Mouse (Mus musculus) CH12.LX (cell line): ENCODE results near the gene Nsf. TPM values are rescaled to one million over a fixed set of nuclear protein-coding genes. Genes with fewer than 3 reads are reported as not detected.

ENCODE experiments used
- DNase-seq: peaks from one replicate; pipeline ENCODE4 v3.0.0-alpha.2; 2013; ENCODE audit errors: extremely low read depth
- H3K27ac ChIP-seq: 2 replicates; pipeline ENCODE4 v1.5.1; 2012; ENCODE audit warnings: low read depth, mild to moderate bottlenecking, control low read depth, moderate library complexity; ENCODE audit not compliant: insufficient read depth
- H3K27me3 ChIP-seq: replicated peaks from 2 replicates; pipeline ENCODE3; 2012; ENCODE audit warnings: inconsistent platforms
- H3K36me3 ChIP-seq, 2 experiments: replicated peaks in 1 of 2; 2 replicates each; pipeline versions ENCODE3 to v1.6.1; 2012; ENCODE audit warnings: inconsistent platforms in 1 of 2, low read length in 1 of 2, mild to moderate bottlenecking in 1 of 2, mixed read lengths in 1 of 2, moderate library complexity in 1 of 2; ENCODE audit not compliant: control insufficient read depth in 1 of 2, insufficient read depth in 1 of 2
- H3K4me1 ChIP-seq, 2 experiments: 2 replicates each; pipeline ENCODE4 v1.6.1; 2012; ENCODE audit warnings: inconsistent platforms in 1 of 2, moderate library complexity in 1 of 2; ENCODE audit not compliant: insufficient read depth in 2 of 2, control insufficient read depth in 1 of 2
- H3K4me2 ChIP-seq: 2 replicates; pipeline ENCODE4 v1.6.1; 2012; ENCODE audit warnings: low read depth, mild to moderate bottlenecking, control low read depth; ENCODE audit not compliant: poor library complexity, insufficient read depth, severe bottlenecking
- H3K4me3 ChIP-seq, 3 experiments: fragments of 150-350 bp in 1 of 3; sonication (generic) in 1 of 3; replicated peaks in 1 of 3; 2 replicates each; pipeline versions ENCODE3 to v1.5.1; 2011 to 2012; ENCODE audit warnings: low read depth in 2 of 3, low read length in 2 of 3, mild to moderate bottlenecking in 2 of 3, moderate library complexity in 2 of 3, control low read depth in 1 of 3, improper control_type of control experiment in 1 of 3, inconsistent platforms in 1 of 3, mixed read lengths in 1 of 3; ENCODE audit not compliant: poor library complexity in 1 of 3
- H3K79me2 ChIP-seq: replicated peaks from 2 replicates; pipeline ENCODE4 v1.6.1; 2012; ENCODE audit warnings: mild to moderate bottlenecking, moderate library complexity; ENCODE audit not compliant: control insufficient read depth, poor library complexity, insufficient read depth, severe bottlenecking; ENCODE audit errors: extremely low read depth
- H3K9ac ChIP-seq: 2 replicates; pipeline ENCODE4 v1.6.1; 2012; ENCODE audit warnings: low read depth, mild to moderate bottlenecking, control low read depth, moderate library complexity; ENCODE audit not compliant: insufficient read depth
- H3K9me3 ChIP-seq: replicated peaks from 2 replicates; pipeline ENCODE3; 2012; ENCODE audit warnings: low read length, inconsistent platforms, mixed read lengths
- CHD2 ChIP-seq: IDR thresholded peaks from 2 replicates; pipeline ENCODE4 v1.6.1; 2011; ENCODE audit warnings: low read length, improper control_type of control experiment
- CTCF ChIP-seq, 2 experiments: IDR thresholded peaks in 1 of 2; conservative IDR thresholded peaks in 1 of 2; 2 replicates each; pipeline ENCODE4 v1.5.1; 2011 to 2012; ENCODE audit warnings: low read depth in 2 of 2, low read length in 2 of 2, improper control_type of control experiment in 1 of 2, inconsistent platforms in 1 of 2, mild to moderate bottlenecking in 1 of 2, moderate library complexity in 1 of 2
- E2F4 ChIP-seq: IDR thresholded peaks from 2 replicates; pipeline ENCODE4 v1.6.1; 2011; ENCODE audit warnings: low read depth, low read length, improper control_type of control experiment; ENCODE audit not compliant: insufficient replicate concordance
- ELF1 ChIP-seq: IDR thresholded peaks from 2 replicates; pipeline ENCODE4 v1.6.1; 2014; ENCODE audit warnings: low read depth, mild to moderate bottlenecking, inconsistent platforms, low read length, improper control_type of control experiment
- EP300 ChIP-seq: IDR thresholded peaks from 2 replicates; pipeline ENCODE4 v1.6.1; 2011; ENCODE audit warnings: low read length, improper control_type of control experiment
- ETS1 ChIP-seq: conservative IDR thresholded peaks from 2 replicates; pipeline ENCODE4 v1.6.1; 2012; ENCODE audit warnings: low read depth, mild to moderate bottlenecking, inconsistent platforms, low read length, improper control_type of control experiment, moderate library complexity
- GABPA ChIP-seq: IDR thresholded peaks from 2 replicates; pipeline ENCODE4 v1.6.1; 2012; ENCODE audit warnings: low read depth, low read length, improper control_type of control experiment, inconsistent platforms; ENCODE audit not compliant: insufficient replicate concordance
- IRF4 ChIP-seq: IDR thresholded peaks from 2 replicates; pipeline ENCODE4 v1.6.1; 2014; ENCODE audit warnings: low read depth, mild to moderate bottlenecking, inconsistent platforms, low read length, improper control_type of control experiment
- JUN ChIP-seq: IDR thresholded peaks from 2 replicates; pipeline ENCODE4 v1.6.1; 2011; ENCODE audit warnings: low read depth, mild to moderate bottlenecking, low read length, improper control_type of control experiment, moderate library complexity; ENCODE audit not compliant: insufficient read depth
- JUND ChIP-seq: conservative IDR thresholded peaks from 2 replicates; pipeline ENCODE4 v1.6.1; 2011; ENCODE audit warnings: low read depth, low read length, improper control_type of control experiment
- MAFK ChIP-seq: IDR thresholded peaks from 2 replicates; pipeline ENCODE4 v1.6.1; 2011; ENCODE audit warnings: low read length, improper control_type of control experiment; ENCODE audit not compliant: insufficient replicate concordance
- MEF2A ChIP-seq: IDR thresholded peaks from 2 replicates; pipeline ENCODE4 v1.6.1; 2014; ENCODE audit warnings: low read depth, mild to moderate bottlenecking, inconsistent platforms, low read length, improper control_type of control experiment, borderline replicate concordance
- MXI1 ChIP-seq: IDR thresholded peaks from 2 replicates; pipeline ENCODE4 v1.6.1; 2011; ENCODE audit warnings: mild to moderate bottlenecking, low read depth, low read length, improper control_type of control experiment
- NELFE ChIP-seq: IDR thresholded peaks from 2 replicates; pipeline ENCODE4 v1.6.1; 2011; ENCODE audit warnings: low read depth, low read length, improper control_type of control experiment
- PAX5 ChIP-seq: IDR thresholded peaks from 2 replicates; pipeline ENCODE4 v1.6.1; 2012; ENCODE audit warnings: low read length, inconsistent platforms, mixed read lengths
- POLR2A ChIP-seq: IDR thresholded peaks from 2 replicates; pipeline ENCODE4 v1.6.1; 2011; ENCODE audit warnings: low read depth, mild to moderate bottlenecking, improper control_type of control experiment, low read length
- RAD21 ChIP-seq: IDR thresholded peaks from 2 replicates; pipeline ENCODE4 v1.6.1; 2011; ENCODE audit warnings: low read depth, mild to moderate bottlenecking, low read length, improper control_type of control experiment, moderate library complexity
- RCOR1 ChIP-seq: conservative IDR thresholded peaks from 2 replicates; pipeline ENCODE4 v1.6.1; 2012; ENCODE audit warnings: low read depth, mild to moderate bottlenecking, inconsistent platforms, low read length, improper control_type of control experiment
- SIN3A ChIP-seq: IDR thresholded peaks from 2 replicates; pipeline ENCODE4 v1.6.1; 2012; ENCODE audit warnings: low read length, improper control_type of control experiment, inconsistent platforms
- SMC3 ChIP-seq: IDR thresholded peaks from 2 replicates; pipeline ENCODE4 v1.6.1; 2011; ENCODE audit warnings: low read depth, low read length, improper control_type of control experiment
- USF1 ChIP-seq: IDR thresholded peaks from 2 replicates; pipeline ENCODE4 v1.6.1; 2014; ENCODE audit warnings: low read depth, mild to moderate bottlenecking, inconsistent platforms, low read length, improper control_type of control experiment
- USF2 ChIP-seq: conservative IDR thresholded peaks from 2 replicates; pipeline ENCODE4 v1.6.1; 2011; ENCODE audit warnings: low read depth, low read length, improper control_type of control experiment
- ZC3H11A ChIP-seq: IDR thresholded peaks from 2 replicates; pipeline ENCODE4 v1.6.1; 2012; ENCODE audit warnings: low read depth, mild to moderate bottlenecking, inconsistent platforms, low read length, improper control_type of control experiment
- ZNF384 ChIP-seq: IDR thresholded peaks from 2 replicates; pipeline ENCODE4 v1.6.1; 2012; ENCODE audit warnings: low read depth, low read length, improper control_type of control experiment, inconsistent platforms
- dilution Hi-C: fragments of 300-500 bp; cut with MboI; formaldehyde crosslinking; loops from 2 replicates; pipeline ENCODE4 v1.14.3; 2020; ENCODE audit warnings: low sequenced_read_pairs; ENCODE audit not compliant: extremely low pct_unique_long_range_greater_than_20kb, extremely low pct_ligation_motif_present
- in situ Hi-C: fragments of 300-500 bp; cut with MboI; formaldehyde crosslinking; loops from 3 replicates; pipeline ENCODE4 v1.14.3; 2019; ENCODE audit warnings: low sequenced_read_pairs, low pct_ligation_motif_present, low pct_unique_long_range_greater_than_20kb, mixed read lengths
- polyA plus RNA-seq: library from polyadenylated mRNA; unstranded; fragments of >175 nt; gene quantifications from 2 replicates; pipeline ENCODE4 v1.2.1, GENCODE M21; 2012; ENCODE audit warnings: low read depth; ENCODE audit not compliant: insufficient read length
- total RNA-seq, 2 experiments: library from RNA; depleted of rRNA; stranded (reverse); fragments of 300-350 nt in 1 of 2; fragments of >200 nt in 1 of 2; gene quantifications; 2 replicates each; pipeline ENCODE4 v1.2.3; 2012 to 2014

The Nsf gene
- total and polyA plus RNA-seq, 3 experiments = 48.1 to 99.3 (median 50.9) TPM

DNA sequence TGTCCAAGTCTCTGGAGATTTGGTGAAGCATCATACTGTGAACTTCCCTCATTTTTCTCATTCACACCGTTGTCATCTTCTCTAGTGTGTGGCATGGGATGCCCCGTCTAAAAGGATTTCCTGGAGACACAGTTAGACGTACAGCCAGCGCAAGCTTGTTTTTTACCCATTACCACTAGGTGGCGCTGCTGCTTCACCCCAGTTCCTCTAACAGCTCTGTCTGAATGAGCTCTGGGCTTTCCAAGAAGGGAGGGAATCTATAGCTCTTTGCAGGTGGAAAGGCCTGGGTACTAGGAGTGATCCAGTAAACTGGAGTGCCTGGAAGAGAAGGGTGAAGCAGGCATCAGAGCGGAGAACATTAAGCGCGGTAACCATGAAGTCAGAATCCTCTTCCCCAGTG, 33.6 kb upstream of the Nsf start:
- H3K36me3 ChIP-seq = peaks cover 16 to 49% of the 10 kb centered on the region in 2 experiments
- no peaks in the 10 kb centered on the region for H3K27me3 ChIP-seq
- dilution Hi-C loops (no loop called here), in situ Hi-C loops (no loop called here)
- H3K9ac ChIP-seq = no peak overlapping the region
- no peak overlapping the region for H3K27ac ChIP-seq
- no peaks in the 10 kb centered on the region for H3K79me2 ChIP-seq
- no peak overlapping the region for H3K4me2 ChIP-seq
- H3K4me3 ChIP-seq = no peak overlapping the region
- H3K4me1 ChIP-seq = peaks cover 6 to 62% of the 10 kb centered on the region in 2 experiments
- no peaks in the 10 kb centered on the region for H3K9me3 ChIP-seq
- TF ChIP-seq NELFE (peak; percentile 36; the same call in 1 of the 2 replicates), IRF4 (0 out of 2 replicates have a peak, but pooled peaks have one; percentile 20), ZC3H11A (peak; percentile 82), CTCF (conservative IDR thresholded peaks at IDR 0.05 in 1 of 2, IDR thresholded peaks at IDR 0.05 in 1 of 2; ENCODE audit: low read depth in 2 of 2, low read length in 2 of 2) (peak; percentile 99), SMC3 (peak; percentile 97), MXI1 (no peak), SIN3A (no peak), RAD21 (peak; percentile 99)
- DNase-seq = peak; percentile 94

DNA sequence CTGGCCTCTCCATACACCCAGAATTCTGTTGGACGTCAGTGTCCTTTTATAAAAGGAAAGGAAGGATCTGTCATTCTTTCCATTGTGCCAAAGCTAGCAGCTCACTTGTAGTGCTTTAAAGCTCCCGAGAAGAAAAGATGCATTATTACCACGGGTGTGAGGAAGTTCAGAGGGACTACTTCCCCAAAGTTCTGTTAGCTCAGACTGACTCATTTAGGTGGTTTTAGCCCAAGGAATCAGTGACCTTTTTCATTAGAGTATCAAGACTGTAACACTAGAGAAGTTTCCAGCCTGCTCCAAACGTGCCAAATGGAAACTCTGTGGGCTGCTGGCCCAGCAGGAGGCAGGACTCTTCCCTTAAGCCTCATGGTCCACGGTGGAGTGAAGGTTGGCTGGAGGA, 30.2 kb upstream of the Nsf start:
- in situ Hi-C loops (no loop called here), dilution Hi-C loops (no loop called here)
- H3K9ac ChIP-seq = no peak overlapping the region
- H3K36me3 ChIP-seq = peaks cover 31 to 75% of the 10 kb centered on the region in 2 experiments
- no peak overlapping the region for H3K4me2 ChIP-seq
- no peak overlapping the region for H3K4me3 ChIP-seq
- H3K27me3 ChIP-seq = no peaks in the 10 kb centered on the region
- no peaks in the 10 kb centered on the region for H3K9me3 ChIP-seq
- DNase-seq = peak; percentile 82
- H3K79me2 ChIP-seq = no peaks in the 10 kb centered on the region
- TF ChIP-seq GABPA (no peak), JUND (peak; percentile 68), RCOR1 (no peak), SIN3A (no peak), JUN (peak; percentile 58; the same call in 1 of the 2 replicates), EP300 (peak; percentile 79)
- H3K4me1 ChIP-seq = peaks cover 6 to 67% of the 10 kb centered on the region in 2 experiments
- peak overlapping the region; percentile 43 for H3K27ac ChIP-seq

DNA sequence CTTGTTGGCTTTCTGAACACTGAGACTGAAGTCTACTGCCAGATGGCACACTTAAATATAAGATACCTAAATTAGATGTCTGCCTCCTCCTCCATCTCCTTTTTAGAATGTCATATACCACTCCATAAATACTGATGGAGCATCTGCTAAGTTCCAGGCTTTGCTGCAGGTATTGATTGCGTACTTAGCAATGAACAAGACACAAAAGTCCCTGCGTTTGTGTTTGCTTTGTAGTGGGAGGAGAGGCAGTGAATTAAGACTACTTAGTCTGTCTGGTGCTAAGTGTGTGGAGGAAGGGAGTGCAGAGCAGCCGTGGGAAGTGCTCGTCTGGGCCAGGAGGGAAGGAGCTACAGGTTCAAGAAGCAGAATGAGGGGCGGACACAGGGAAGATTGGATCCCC, 28.0 kb upstream of the Nsf start:
- no peak for DNase-seq
- in situ Hi-C loops = no loop called here
- H3K9ac ChIP-seq = no peak overlapping the region
- no peak overlapping the region for H3K27ac ChIP-seq
- H3K79me2 ChIP-seq = no peaks in the 10 kb centered on the region
- H3K4me3 ChIP-seq = no peak overlapping the region
- H3K36me3 ChIP-seq = peaks cover 31 to 82% of the 10 kb centered on the region in 2 experiments
- no peak overlapping the region for H3K4me2 ChIP-seq
- H3K4me1 ChIP-seq = peaks cover 6 to 59% of the 10 kb centered on the region in 2 experiments
- dilution Hi-C loops = no loop called here
- TF ChIP-seq ELF1 = no peak
- no peak for TF ChIP-seq ZNF384
- no peak for TF ChIP-seq POLR2A
- TF ChIP-seq USF1 = no peak
- no peak for TF ChIP-seq JUND
- TF ChIP-seq MAFK = no peak
- TF ChIP-seq RAD21 = no peak
- TF ChIP-seq E2F4 = no peak
- TF ChIP-seq CHD2 = no peak
- no peak for TF ChIP-seq RCOR1
- TF ChIP-seq USF2 = no peak
- TF ChIP-seq EP300 = no peak
- no peak for TF ChIP-seq PAX5
- TF ChIP-seq NELFE = no peak
- TF ChIP-seq ETS1 = no peak
- TF ChIP-seq JUN = no peak
- TF ChIP-seq MEF2A = no peak
- no peak for TF ChIP-seq MXI1
- no peak for TF ChIP-seq CTCF (conservative IDR thresholded peaks at IDR 0.05 in 1 of 2, IDR thresholded peaks at IDR 0.05 in 1 of 2; ENCODE audit: low read depth in 2 of 2, low read length in 2 of 2)
- H3K9me3 ChIP-seq = no peaks in the 10 kb centered on the region
- no peaks in the 10 kb centered on the region for H3K27me3 ChIP-seq
